Mouse (Mus musculus): Measurements from ENCODE around the gene Gm43191. TPM values are rescaled to one million over a fixed set of nuclear protein-coding genes. Genes with fewer than 3 reads are reported as not detected.

Gene Gm43191
- total RNA-seq, 1 experiment: 0.94 TPM

- H3K9ac ChIP-seq (ENCODE audit: insufficient read depth, low read depth, low read length, poor library complexity, severe bottlenecking): no peak overlapping the region
- no peak overlapping the region for H3K4me3 ChIP-seq (ENCODE audit: insufficient read depth in 1 of 2, low read depth in 1 of 2, low read length in 2 of 2, poor library complexity in 1 of 2, severe bottlenecking in 1 of 2)
- TF ChIP-seq MAFK (IDR thresholded peaks at IDR 0.05; ENCODE audit: insufficient read depth, low read depth, low read length): no peak
- TF ChIP-seq ZC3H11A (IDR thresholded peaks at IDR 0.05; ENCODE audit: borderline replicate concordance, low read depth, low read length): no peak
- no peak for TF ChIP-seq CHD2 (IDR thresholded peaks at IDR 0.05; ENCODE audit: low read depth, low read length)
- no peak for TF ChIP-seq HCFC1 (IDR thresholded peaks at IDR 0.05; ENCODE audit: borderline replicate concordance, insufficient read depth, low read length)
- TF ChIP-seq ZNF384 (IDR thresholded peaks at IDR 0.05; ENCODE audit: low read depth, low read length): no peak
- H3K36me3 ChIP-seq (ENCODE audit: control insufficient read depth, insufficient read depth, low read length, poor library complexity, severe bottlenecking): peaks cover 32% of the 10 kb centered on the region
- no peaks in the 10 kb centered on the region for H3K9me3 ChIP-seq (ENCODE audit: control insufficient read depth, insufficient read depth, low read depth, low read length)
- in situ Hi-C loops (cut with MboI; ENCODE audit: low sequenced_read_pairs in 2 of 2, unreplicated experiment in 2 of 2): no loop called here
- no peak for DNase-seq (ENCODE audit: low read depth, low spot score)
- H3K4me1 ChIP-seq (ENCODE audit: control insufficient read depth in 2 of 2, insufficient read depth in 2 of 2, low read length in 2 of 2, poor library complexity in 1 of 2): peaks cover 3 to 7% of the 10 kb centered on the region in 2 experiments; a peak in 2 of 4 replicates
- no peak overlapping the region for H3K27ac ChIP-seq (ENCODE audit: insufficient read depth, low read depth, low read length, poor library complexity, severe bottlenecking)
Observed at GRCm38 (mm10) chr3:116635799-116636198, 45.3 kb downstream of the Gm43191 start.

GRCm38 (mm10) chr3:116634853-116635252 is 46.2 kb downstream of the Gm43191 start:
- Histone ChIP-seq H3K9ac (ENCODE audit: insufficient read depth, low read depth, low read length, poor library complexity, severe bottlenecking) (no peak overlapping the region), H3K27ac (ENCODE audit: insufficient read depth, low read depth, low read length, poor library complexity, severe bottlenecking) (no peak overlapping the region), H3K36me3 (ENCODE audit: control insufficient read depth, insufficient read depth, low read length, poor library complexity, severe bottlenecking) (peaks cover 30% of the 10 kb centered on the region), H3K9me3 (ENCODE audit: control insufficient read depth, insufficient read depth, low read depth, low read length) (no peaks in the 10 kb centered on the region), H3K4me3 (ENCODE audit: insufficient read depth in 1 of 2, low read depth in 1 of 2, low read length in 2 of 2, poor library complexity in 1 of 2, severe bottlenecking in 1 of 2) (no peak overlapping the region), H3K4me1 (ENCODE audit: control insufficient read depth in 2 of 2, insufficient read depth in 2 of 2, low read length in 2 of 2, poor library complexity in 1 of 2) (peaks cover 1 to 4% of the 10 kb centered on the region in 2 experiments; a peak in 1 of 4 replicates)
- no peak for DNase-seq (ENCODE audit: low read depth, low spot score)
- in situ Hi-C loops (cut with MboI; ENCODE audit: low sequenced_read_pairs in 2 of 2, unreplicated experiment in 2 of 2): no loop called here
- TF ChIP-seq ZNF384 (IDR thresholded peaks at IDR 0.05; ENCODE audit: low read depth, low read length) (no peak), ZC3H11A (IDR thresholded peaks at IDR 0.05; ENCODE audit: borderline replicate concordance, low read depth, low read length) (no peak), HCFC1 (IDR thresholded peaks at IDR 0.05; ENCODE audit: borderline replicate concordance, insufficient read depth, low read length) (no peak), CHD2 (IDR thresholded peaks at IDR 0.05; ENCODE audit: low read depth, low read length) (no peak), MAFK (IDR thresholded peaks at IDR 0.05; ENCODE audit: insufficient read depth, low read depth, low read length) (no peak)

GRCm38 (mm10) chr3:116634091-116634490 is 47.0 kb downstream of the Gm43191 start:
- in situ Hi-C loops (cut with MboI; ENCODE audit: low sequenced_read_pairs in 2 of 2, unreplicated experiment in 2 of 2): no loop called here
- H3K4me3 ChIP-seq (ENCODE audit: insufficient read depth in 1 of 2, low read depth in 1 of 2, low read length in 2 of 2, poor library complexity in 1 of 2, severe bottlenecking in 1 of 2): no peak overlapping the region
- peaks cover 1 to 4% of the 10 kb centered on the region in 2 experiments; a peak in 1 of 4 replicates for H3K4me1 ChIP-seq (ENCODE audit: control insufficient read depth in 2 of 2, insufficient read depth in 2 of 2, low read length in 2 of 2, poor library complexity in 1 of 2)
- no peak for DNase-seq (ENCODE audit: low read depth, low spot score)
- no peak overlapping the region for H3K9ac ChIP-seq (ENCODE audit: insufficient read depth, low read depth, low read length, poor library complexity, severe bottlenecking)
- H3K9me3 ChIP-seq (ENCODE audit: control insufficient read depth, insufficient read depth, low read depth, low read length): no peaks in the 10 kb centered on the region
- peaks cover 28% of the 10 kb centered on the region for H3K36me3 ChIP-seq (ENCODE audit: control insufficient read depth, insufficient read depth, low read length, poor library complexity, severe bottlenecking)
- TF ChIP-seq HCFC1 (IDR thresholded peaks at IDR 0.05; ENCODE audit: borderline replicate concordance, insufficient read depth, low read length): no peak
- H3K27ac ChIP-seq (ENCODE audit: insufficient read depth, low read depth, low read length, poor library complexity, severe bottlenecking): no peak overlapping the region

GRCm38 (mm10) chr3:116632971-116633370 is 48.1 kb downstream of the Gm43191 start:
- TF ChIP-seq ZC3H11A (IDR thresholded peaks at IDR 0.05; ENCODE audit: borderline replicate concordance, low read depth, low read length) (no peak), MAFK (IDR thresholded peaks at IDR 0.05; ENCODE audit: insufficient read depth, low read depth, low read length) (no peak), HCFC1 (IDR thresholded peaks at IDR 0.05; ENCODE audit: borderline replicate concordance, insufficient read depth, low read length) (no peak)
- H3K36me3 ChIP-seq (ENCODE audit: control insufficient read depth, insufficient read depth, low read length, poor library complexity, severe bottlenecking): peaks cover 23% of the 10 kb centered on the region
- no peaks in the 10 kb centered on the region for H3K9me3 ChIP-seq (ENCODE audit: control insufficient read depth, insufficient read depth, low read depth, low read length)
- no peak overlapping the region for H3K4me3 ChIP-seq (ENCODE audit: insufficient read depth in 1 of 2, low read depth in 1 of 2, low read length in 2 of 2, poor library complexity in 1 of 2, severe bottlenecking in 1 of 2)
- no peak overlapping the region for H3K9ac ChIP-seq (ENCODE audit: insufficient read depth, low read depth, low read length, poor library complexity, severe bottlenecking)
- no peak overlapping the region for H3K27ac ChIP-seq (ENCODE audit: insufficient read depth, low read depth, low read length, poor library complexity, severe bottlenecking)
- in situ Hi-C loops (cut with MboI; ENCODE audit: low sequenced_read_pairs in 2 of 2, unreplicated experiment in 2 of 2): no loop called here
- no peak for DNase-seq (ENCODE audit: low read depth, low spot score)
- H3K4me1 ChIP-seq (ENCODE audit: control insufficient read depth in 2 of 2, insufficient read depth in 2 of 2, low read length in 2 of 2, poor library complexity in 1 of 2): peaks cover 1 to 3% of the 10 kb centered on the region in 2 experiments; a peak in 1 of 4 replicates

GRCm38 (mm10) chr3:116631459-116631858 is 49.6 kb downstream of the Gm43191 start:
- no peak for DNase-seq (ENCODE audit: low read depth, low spot score)
- Histone ChIP-seq H3K9ac (ENCODE audit: insufficient read depth, low read depth, low read length, poor library complexity, severe bottlenecking) (no peak overlapping the region), H3K4me3 (ENCODE audit: insufficient read depth in 1 of 2, low read depth in 1 of 2, low read length in 2 of 2, poor library complexity in 1 of 2, severe bottlenecking in 1 of 2) (no peak overlapping the region), H3K9me3 (ENCODE audit: control insufficient read depth, insufficient read depth, low read depth, low read length) (no peaks in the 10 kb centered on the region), H3K27ac (ENCODE audit: insufficient read depth, low read depth, low read length, poor library complexity, severe bottlenecking) (no peak overlapping the region), H3K4me1 (ENCODE audit: control insufficient read depth in 2 of 2, insufficient read depth in 2 of 2, low read length in 2 of 2, poor library complexity in 1 of 2) (peaks cover 1 to 3% of the 10 kb centered on the region in 2 experiments; a peak in 1 of 4 replicates), H3K36me3 (ENCODE audit: control insufficient read depth, insufficient read depth, low read length, poor library complexity, severe bottlenecking) (peaks cover 23% of the 10 kb centered on the region)
- no peak for TF ChIP-seq HCFC1 (IDR thresholded peaks at IDR 0.05; ENCODE audit: borderline replicate concordance, insufficient read depth, low read length)
- no peak for TF ChIP-seq CHD2 (IDR thresholded peaks at IDR 0.05; ENCODE audit: low read depth, low read length)
- TF ChIP-seq ZC3H11A (IDR thresholded peaks at IDR 0.05; ENCODE audit: borderline replicate concordance, low read depth, low read length): no peak
- in situ Hi-C loops (cut with MboI; ENCODE audit: low sequenced_read_pairs in 2 of 2, unreplicated experiment in 2 of 2): no loop called here

Data from ES-E14 (cell line).